Mouse (Mus musculus) right cerebral cortex, adult 2 months (tissue): Measurements from ENCODE around the gene Tmem183a.
A peak's percentile ranks its signal among the peaks of the same experiment; 100 is the strongest.

Experiments
- DNase-seq, 2 experiments: peaks; one replicate each; pipeline ENCODE4 v3.0.0; 2021 to 2022; ENCODE audit warnings: low spot score in 2 of 2

The Tmem183a gene

DNA sequence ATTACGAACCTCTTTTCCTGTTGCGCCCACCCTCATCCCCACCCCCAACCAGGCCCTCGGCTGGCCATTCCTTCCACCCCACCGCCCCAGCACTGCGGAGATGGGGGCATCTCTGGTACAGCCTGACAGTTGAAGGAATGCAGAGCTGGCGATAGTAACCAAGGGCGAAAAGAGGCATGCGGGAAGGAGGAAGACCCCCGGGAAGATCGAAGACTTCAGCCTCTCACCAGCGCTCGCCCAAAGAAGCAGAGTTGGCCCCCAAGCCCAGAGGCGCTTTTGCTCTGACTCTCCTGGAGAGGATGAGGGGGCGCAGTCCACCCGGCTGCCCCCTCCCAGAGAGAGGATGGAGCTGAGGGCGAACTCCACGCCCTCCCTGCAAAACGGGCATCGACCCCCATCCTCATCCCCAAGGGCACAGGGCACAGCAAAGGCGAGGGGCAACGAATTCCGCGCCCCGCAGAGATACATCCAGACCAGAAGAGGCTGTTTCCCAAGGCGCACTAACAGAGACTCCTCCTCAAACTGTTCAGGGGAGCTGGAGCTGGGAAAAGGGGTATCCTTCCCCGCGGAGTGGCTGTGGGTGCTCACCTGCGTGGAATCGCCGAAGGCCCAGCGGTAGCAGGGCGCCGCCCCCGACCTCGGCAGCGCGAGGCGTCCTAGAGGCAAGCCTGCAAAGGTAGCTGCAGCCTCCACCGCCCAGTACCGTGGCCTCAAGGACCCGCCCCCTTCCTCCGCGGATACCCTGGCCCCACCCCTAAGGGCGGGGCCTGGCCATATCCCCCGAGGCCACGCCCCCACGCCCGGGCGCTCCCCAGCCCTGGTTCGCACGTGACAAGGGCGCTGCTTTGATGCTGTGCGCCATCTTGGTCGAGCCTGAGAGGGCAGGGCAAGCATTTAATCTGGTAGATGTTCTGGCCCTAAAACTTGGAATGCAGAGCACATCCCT is 17.5 kb downstream of the Tmem183a start:
- peak; percentile 77 for DNase-seq

DNA sequence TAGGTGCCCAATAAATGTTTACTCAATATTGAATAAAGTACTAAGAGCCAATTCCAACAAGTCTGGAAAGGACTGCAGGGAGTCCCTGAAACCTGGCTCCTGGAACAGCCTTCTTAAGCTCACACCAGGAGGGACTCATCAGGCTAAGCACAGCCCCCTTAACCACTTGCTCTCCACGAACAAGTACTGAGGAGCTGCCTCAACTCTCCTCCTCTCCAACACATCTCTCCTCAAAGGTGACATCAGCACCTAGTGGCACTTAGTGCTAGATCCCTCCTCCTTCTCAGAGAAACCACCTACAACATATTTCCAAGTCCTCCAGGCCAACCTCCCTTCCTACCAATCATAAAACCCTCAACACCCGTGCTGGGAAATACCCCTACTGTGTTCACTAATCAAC is 18.2 kb downstream of the Tmem183a start:
- DNase-seq: no peak

DNA sequence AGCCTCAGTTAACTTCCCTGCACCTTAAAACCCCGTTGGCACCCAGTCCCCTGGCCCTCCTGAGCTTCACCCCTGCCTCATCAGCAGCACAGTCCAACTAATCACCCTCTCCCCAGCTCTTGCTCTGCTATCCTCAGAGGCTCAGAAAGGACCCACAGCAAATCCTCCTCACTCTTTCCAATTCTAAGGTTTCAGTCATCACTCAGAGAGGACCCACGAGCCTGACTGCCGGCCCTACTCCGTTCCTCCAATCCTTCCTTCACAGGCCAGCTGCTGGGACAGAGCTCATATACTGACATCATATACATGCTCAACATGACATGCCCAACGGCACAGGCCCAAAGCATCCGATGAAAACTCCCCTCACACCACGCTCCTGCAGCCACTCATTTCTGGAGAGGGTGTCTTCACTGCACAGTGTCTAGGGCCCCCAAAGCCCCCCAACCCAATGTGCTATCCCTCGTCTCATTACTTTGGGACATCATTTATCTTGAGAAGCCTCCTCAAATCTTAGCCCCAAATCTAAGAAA is 18.9 kb downstream of the Tmem183a start:
- DNase-seq: no peak

DNA sequence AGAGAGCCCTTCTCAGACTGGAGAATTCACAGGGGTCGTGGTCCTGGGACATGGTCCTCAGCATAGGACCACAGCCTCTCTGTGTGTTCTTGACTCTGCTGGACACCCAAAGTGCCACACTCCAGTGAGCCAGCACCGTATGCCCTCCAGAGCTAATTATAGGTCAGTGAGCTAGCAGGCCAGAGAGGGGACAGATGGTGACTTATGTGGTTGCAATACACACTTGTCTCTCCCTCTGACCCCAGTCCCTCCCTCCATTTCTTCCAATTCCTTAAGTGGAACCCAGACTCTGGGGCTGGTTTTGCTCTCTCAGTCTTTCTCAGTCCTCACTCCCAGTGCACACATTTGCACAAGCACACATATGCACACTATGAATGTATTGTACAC is 19.5 kb downstream of the Tmem183a start:
- DNase-seq: no peak

DNA sequence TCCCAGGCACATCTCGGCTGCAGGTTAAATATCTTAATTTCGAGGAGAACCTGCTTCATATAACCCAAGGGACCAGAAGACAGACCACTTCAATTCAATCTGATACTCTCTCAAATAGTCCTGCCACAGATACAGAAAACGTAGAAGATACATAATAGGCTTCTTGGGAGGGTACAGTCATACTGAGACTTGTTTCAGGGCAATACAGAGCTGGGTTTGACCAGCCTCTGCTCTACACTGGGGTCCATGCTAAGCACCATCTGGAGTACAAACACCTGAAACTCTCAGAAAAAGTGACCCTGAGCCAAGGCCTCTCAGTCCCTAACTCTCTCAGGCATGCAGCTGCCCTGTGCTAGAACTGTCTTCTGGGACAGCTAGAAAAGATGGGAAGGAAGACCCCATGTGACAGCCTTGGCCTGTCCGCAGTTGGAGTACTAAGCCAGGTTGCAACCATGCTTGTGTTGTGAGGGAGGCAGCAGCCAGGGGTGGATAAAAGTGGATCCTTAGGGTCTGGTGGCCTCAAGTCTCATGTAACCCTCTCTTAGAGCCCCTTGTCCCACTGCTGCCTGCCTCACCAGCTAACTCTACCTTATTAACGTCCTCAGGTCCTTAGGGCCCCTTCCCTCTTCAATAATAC is 20.0 kb downstream of the Tmem183a start:
- DNase-seq: no peak

DNA sequence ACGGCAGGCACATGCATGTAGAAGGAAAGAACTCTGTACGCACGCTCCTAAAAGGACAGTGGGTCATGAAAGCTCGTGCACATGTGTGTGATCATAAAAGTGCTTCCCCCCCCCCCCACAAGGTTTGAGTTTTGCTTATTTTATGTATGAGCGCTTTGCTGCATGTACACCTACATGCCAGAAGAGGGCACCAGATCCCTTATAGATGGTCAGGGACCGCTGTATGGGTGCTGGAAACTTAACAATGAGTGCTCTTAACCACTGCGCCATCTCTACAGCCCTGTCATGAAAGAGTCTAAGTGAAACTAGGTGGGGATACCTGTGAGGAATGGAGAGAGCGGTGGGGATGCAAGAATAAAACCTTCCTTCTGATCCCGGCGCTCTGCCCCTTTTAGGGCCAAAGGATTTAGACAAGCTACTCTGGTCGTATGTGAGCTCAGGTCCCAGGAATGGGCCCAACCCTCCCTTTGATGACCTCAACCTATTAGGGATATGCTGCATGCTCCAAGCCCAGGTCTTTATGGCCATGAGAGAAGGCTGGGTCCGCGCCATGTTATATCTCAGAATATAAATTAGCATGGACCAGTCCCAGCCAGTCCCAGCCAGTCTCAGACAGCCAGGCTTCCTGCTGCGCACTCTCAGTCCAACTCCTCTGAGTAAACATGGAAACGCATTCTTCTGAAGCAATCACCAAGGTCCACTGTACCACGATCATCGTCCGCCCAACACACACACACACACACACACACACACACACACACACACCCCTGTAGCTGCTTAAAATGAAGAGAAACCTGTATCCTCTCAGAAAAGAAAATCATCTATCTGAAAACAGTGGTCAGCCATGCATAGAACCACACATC is 21.8 kb downstream of the Tmem183a start:
- DNase-seq: no peak

DNA sequence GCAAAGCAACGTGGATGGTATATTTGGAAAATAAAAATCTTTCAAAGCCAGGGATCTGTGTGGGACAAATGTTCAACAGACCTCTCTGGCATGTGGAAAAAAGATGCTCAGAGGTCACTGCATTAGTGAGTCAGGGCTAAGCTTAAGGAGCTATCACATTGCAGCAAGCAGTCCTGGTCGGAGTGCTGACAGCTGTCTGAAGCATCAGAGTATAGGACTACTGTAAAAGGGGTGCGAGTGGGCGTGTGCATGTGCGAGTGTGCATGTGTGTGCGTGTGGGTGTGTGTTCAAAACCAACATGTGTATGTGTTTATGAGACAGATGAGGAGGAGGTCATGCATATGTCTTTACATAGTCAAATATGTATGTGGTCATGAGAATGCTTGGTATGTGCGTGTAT is 22.6 kb downstream of the Tmem183a start:
- no peak for DNase-seq

DNA sequence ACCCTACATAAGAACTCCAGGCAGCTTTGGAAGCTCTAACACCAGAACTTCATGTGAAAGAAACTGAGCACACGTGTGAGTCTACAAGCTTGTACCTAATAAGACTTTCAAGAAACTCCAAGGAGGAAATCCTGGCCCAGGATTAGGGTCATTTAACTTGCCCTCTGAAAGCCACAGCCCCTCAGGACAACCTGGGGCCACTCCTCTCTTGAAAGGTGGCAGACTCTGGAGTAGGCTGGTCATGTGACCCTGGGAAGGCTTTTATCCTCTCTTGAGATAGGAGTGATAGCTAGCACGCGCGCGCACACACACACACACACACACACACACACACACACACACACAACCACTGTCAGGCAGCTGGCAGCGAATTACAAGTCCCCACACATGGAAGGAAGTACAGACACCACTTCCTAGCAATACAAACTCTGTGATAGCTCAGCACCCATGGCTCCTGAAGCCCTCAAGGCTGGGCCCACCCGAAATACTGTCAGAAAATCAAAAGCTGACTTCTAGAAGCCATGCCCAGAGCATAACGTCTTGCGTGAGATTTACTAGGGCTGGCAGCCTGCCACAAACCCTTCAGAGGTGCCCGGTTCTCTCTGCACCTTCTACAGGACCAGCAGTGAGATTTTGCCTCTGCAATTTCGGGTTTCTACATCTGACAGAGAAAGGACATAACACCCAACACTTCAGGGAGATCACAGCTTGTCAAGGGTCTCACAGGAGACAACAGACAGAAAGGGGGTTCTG is 24.6 kb downstream of the Tmem183a start:
- DNase-seq: no peak

DNA sequence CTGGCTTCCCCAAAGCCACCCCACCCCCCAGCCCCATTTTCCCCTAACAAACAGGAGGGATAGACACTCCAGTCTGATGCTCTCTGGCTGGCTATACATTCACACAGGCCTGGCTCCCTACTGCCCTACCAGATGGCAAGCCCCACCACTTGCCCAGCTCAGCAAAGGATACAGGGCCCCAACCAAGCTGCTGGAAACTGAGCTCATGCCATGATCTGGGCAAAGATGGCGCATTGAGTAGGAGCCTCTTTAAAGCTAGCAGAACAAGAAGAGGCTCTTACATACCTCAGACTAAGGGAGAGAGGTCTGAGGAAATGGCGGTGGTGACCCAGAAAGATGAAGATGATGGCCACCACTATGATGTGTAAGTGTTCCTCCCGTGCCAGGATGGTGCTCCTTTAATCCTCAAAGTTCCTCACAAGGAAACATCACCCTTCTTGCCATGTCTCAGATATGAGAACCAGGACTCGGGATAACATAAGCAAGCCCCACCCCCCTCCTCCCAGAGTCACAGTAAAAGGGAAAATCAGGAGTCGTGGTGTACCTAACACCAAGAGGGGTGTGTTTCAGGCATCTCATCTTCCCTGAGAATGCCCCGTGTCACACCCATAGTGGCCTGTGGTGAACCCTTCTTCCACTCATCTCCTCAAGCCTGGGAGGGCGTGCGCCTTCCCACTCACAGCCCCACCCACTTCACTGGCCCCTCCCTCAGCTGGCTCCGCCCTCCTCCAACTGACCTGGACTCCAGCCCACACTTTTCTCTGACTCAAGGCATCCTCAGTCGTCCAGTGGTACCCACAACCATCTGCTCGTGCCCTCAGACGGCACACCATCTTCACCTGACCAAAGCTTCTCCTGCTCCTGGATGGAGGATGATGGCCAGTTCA is 25.6 kb downstream of the Tmem183a start:
- no peak for DNase-seq

DNA sequence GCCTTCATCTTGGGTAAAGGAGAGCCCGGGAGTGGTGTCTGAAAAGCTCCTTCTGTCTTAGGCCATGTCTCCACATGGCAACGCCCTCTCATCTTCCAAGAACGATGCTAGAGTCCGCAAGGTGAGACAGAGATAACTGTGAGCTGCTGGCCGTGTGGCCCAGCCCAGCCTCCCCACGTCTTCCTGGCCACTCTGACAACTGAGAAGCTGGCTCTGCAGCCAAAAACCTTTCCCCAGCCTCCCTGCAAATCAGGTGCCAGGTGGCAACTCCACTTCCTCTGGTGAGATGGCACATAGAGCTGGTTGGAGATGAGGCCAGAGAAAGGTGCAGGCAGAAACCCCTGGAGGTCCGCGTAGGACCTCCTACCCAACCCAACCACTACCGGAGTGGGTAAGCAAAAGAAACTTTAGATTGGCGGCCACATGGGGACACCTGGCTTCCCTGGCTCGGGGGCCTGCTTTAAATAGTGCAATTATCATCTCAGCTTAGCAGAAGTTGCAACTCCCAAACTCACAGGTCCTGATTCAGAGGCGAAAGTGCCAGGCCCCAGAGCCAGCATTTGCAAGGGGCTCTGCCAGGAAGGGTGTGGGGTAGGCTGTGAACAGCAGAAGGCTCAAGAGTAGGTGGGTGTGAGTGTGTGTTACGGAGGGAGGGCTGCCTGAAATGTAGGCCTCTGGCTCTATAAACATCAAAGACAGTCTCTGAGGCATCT is 26.4 kb downstream of the Tmem183a start:
- peak; percentile 53 to 59 for DNase-seq

DNA sequence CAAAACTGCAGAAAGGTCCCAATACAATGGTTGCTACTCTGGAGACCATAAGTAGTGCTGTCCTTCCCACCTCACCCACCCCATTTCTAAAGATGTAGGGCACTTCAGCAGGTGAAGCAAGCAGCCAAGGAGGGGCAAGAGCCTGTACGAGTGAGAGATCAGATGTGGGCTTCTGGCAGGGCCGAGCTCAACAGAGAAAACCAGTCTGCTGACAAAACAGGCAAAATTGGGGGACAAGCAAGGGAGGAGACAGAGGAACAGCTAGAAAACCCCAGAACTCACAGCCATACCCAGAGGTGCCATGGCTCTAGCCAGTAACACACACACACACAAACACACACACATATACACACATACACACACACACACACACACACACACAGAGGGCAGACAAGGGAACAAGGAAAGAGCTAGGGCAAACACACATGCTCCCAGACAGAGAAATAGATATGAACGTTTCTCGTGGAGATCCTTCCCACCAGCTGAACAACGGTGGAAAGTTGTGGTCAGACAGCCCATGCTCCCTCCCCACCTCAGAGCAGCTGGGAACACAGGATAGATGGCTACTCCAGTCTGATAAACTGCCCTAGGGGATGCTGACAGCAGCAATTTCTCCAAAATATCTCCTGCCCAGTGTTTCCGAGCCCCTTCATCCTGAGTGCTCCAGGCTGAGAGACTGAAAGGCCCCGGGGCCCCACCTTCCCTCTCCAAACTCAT is 27.5 kb downstream of the Tmem183a start:
- no peak for DNase-seq

DNA sequence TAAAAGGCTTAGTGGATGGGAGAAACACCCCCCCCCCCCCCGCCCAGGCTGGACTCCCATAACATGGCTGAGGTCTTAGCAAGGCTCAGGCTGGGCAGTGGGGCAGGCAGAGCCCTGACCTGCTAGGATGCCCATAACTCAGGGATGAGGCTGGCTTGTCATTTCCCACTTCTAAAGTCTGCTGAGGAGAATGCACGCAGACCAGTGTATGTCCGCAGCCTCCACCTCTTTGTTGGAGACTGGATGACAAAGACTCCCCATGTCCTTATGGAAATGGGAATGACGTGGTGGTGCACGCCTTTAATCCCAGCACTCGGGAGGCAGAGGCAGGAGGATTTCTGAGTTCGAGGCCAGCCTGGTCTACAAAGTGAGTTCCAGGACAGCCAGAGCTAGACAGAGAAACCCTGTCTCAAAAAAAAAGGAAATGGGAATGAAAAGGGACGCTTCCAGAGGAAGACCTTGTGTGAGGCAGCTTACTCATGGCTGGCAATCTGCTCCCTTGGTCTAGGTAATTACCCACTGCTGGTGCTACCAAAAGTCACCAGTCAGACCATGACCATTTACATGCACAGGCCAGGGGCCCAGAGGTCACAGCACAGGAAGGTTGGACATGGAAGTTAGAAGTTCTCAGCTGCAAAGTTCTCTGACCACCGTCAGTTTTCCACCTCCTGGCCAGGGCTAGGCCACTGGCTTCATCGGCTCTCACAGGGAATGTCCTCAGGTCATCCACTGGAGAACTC is 28.2 kb downstream of the Tmem183a start:
- no peak for DNase-seq

DNA sequence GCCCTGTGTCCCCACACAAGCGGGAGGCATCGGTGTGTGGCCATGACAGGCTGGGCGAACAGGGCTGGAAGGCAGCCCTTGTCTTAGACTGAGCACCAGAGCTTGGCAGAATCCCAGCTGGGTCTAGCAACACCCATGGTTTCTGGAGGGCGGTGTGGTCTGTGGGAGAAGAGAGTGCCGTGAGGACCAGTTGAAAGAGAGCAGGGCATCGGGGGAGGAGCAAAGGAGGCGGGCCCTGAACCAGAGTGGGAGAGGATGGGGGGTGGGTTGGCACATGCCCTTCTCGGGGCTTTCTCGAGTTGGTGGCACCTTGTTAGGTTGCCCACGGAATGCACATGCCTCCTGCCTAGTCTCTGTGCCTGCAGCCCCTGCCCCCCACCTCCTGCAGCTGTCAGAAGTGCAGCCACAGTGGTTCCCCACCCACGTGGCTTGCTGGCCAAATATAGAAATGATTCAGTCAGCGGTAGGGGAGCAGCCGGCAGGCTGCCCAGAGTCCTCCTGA is 29.0 kb downstream of the Tmem183a start, which contains the start of gene Ppfia4:
Gene Ppfia4 (minus strand): TSS at position 159 of the 502 bp plus-strand sequence.
- peak; percentile 75 to 78 for DNase-seq

DNA sequence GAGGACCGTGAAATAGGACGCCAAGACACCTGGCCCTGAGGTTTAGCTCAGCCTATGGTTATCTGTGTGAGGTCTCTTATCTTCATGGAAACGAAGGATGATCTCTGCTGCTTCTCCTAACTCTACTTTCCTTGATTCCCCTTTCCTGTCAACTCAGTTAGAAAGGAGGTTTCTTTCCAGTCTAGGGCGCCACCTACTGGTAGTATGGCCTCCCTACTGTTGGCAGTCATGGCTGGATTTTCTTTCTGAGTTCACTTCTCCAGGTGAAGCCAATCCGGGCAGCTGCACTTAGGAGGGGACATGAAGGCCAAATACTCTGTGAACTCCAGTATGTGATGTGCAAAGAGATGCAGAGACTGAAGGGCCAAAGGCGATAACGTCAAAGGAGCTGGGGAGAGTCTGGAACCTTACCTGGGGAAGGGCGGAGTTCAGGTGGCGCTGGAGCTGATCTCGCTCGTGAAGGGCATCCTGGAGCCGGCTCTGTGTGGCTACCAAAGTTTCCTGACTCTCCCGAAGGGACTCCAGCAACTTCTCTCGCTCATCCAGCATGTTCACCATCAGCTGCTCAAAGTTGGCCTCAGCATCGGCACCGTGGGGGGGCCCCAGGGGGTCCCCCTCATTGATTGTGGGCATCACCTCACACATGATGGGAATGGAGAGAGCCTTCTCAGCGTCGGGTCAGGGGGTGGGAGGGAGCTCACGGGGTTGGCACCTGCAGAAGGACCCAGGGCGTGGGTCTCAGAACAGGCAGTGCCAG is 29.7 kb downstream of the Tmem183a start:
- DNase-seq: peak; percentile 90 to 91

DNA sequence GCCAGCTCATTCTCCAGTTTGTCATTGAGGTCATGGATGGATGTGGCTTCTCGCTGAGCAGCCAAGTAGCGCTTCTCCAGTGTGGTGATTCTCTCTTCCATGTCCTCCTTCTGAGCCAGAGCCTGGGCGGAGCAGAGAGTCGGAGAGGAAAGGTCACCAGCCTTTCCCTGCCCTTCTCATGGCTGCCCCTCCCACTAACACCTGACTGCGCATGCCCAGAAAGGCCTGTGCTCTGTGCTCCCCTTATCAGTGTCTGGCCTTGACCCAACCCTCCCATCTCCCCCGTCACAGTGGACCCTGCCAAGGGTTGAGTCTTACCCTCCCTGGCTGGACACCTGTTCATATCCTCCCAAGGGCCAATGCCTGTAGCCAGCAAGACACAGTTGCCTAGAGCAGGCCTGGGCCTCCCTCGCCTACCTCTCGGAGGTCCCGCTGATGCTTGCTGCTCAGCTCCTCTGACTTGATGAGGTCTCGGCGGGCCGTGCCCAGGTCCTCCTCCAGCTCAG is 34.9 kb downstream of the Tmem183a start:
- DNase-seq: no peak

DNA sequence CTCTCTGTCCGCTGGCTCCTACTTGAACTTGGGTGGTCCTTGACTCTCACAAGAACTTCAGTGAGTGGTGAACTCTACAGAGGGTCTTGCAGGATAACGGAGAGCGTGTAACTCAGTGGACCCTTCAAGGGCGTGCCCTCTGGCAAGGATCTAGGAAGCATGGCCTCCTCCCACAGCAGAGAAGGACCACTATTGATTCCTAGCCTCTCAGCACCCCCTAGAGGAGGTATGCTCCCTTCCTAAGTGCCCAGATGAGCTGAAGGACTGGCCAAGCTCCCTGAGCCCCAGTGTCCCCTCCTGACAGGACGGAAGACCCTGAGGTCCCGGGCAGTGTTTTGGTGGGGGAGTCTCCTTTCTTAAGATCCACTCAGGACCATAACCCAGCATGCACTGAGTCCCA is 39.2 kb downstream of the Tmem183a start:
- DNase-seq: peak in 1 of 2 experiments; percentile 46
